Mouse (Mus musculus): ENCODE data around the gene Fgfr2.

DNA sequence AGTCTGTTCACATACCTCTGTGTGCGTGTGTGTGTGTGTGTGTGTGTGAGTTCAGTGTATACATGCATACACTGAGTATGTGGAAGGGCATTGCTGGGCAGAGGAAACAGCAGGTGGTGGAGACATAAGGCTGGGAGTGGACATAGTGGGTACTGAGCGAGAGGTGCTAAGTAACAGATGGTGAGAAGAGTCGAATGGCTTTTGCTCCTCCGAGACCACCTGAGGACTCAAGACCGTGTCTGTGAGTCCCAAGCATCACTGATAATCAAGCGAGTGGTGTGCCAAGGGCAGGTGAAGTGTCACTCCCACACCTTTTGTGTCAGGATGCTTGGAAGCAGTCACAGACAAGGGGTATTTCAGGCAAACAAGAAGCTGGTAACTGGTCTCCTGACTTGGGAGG, 31.7 kb upstream of the Fgfr2 start:
- TF ChIP-seq POLR2A (IDR thresholded peaks at IDR 0.05; ENCODE audit: control insufficient read depth, low read depth, low read length) (no peak), CTCF (IDR thresholded peaks at IDR 0.05; ENCODE audit: control insufficient read depth, insufficient read depth, insufficient replicate concordance, low read depth, low read length) (no peak)
